Mouse (Mus musculus) common myeloid progenitor, adult 5-6 weeks (primary cell): ENCODE data around the gene Hs6st2. TPM values are rescaled to one million over a fixed set of nuclear protein-coding genes. Genes with fewer than 3 reads are reported as not detected.

Experiments
- ATAC-seq: replicated peaks from 2 replicates; pipeline ENCODE4 v1.8.0; 2016; ENCODE audit warnings: low read depth, mild to moderate bottlenecking, moderate TSS enrichment, inconsistent platforms; ENCODE audit not compliant: poor library complexity, severe bottlenecking
- total RNA-seq: library from RNA; stranded (forward); fragments of 200-1000, 187-1606 nt; gene quantifications from 2 replicates; pipeline ENCODE4 v1.2.3, GENCODE M21; 2017

Hs6st2 gene
- 0.82 and 1.6 TPM in 2 replicates for total RNA-seq

DNA sequence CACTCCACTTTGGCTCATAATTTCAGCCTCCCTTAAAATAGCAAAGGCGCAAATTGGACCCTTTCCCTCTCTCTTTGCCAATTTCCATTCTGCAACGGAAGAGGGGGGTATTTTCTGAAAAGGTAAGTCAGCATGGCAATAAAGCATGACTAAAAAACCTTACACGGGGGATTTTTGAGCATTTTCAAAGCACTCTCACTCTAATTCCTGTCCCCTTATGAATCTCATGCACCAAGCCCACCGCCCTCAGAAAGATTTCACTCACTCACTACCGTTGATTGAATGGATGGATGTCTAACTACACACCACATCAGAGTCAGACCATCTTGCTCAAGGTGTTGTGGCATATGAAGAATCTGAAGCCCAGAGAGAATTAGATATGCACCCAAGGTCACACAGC is at the start of gene Hs6st2:
TSS of gene Hs6st2 (minus strand) at position 101 of the 400 bp plus-strand sequence.
- no peak for ATAC-seq

- ATAC-seq: peak; percentile 78
These were observed 32.6 kb upstream of the Hs6st2 start for GRCm38 (mm10) chrX:51714086-51714745.

DNA sequence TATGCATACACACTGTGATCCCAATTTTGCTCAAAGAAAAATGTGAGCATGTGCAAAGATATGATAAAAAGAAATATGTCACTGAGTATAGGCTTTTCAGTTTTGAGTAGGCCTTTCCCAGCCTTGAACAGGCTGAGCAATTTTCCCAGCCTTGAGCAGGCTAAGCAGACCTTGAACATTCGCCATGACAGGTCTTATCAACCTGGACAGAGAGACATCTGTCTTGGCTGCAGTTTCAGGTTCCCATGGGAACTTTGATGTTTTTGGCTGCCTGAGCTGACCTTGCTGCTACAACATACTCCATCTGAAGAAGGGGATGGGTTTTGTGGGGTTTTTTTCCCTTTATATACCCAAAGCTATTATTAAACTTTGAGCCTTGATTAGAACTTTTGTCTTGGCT is 31.3 kb upstream of the Hs6st2 start:
- ATAC-seq: no peak

DNA sequence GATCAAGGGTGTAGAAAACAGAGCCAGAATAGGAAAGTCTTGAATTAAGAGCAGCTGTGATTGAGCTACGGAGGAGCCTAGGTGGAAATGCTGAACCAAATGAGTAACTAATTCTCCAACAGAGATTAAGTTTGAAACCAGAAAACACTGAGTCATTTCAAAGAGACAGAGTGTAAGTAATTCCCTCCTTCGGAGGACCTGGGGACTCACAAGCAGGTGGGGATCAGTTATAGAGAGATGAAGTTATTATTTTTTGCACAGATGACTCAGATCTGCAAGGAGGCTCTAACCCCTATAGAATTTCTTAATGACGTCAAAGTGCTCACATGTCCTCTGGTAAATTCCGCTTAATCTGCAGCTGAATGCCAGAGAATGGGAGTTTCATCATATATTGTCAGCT is 21.2 kb upstream of the Hs6st2 start:
- no peak for ATAC-seq

- ATAC-seq: no peak
These were observed 17.4 kb upstream of the Hs6st2 start for GRCm38 (mm10) chrX:51699079-51699478.

DNA sequence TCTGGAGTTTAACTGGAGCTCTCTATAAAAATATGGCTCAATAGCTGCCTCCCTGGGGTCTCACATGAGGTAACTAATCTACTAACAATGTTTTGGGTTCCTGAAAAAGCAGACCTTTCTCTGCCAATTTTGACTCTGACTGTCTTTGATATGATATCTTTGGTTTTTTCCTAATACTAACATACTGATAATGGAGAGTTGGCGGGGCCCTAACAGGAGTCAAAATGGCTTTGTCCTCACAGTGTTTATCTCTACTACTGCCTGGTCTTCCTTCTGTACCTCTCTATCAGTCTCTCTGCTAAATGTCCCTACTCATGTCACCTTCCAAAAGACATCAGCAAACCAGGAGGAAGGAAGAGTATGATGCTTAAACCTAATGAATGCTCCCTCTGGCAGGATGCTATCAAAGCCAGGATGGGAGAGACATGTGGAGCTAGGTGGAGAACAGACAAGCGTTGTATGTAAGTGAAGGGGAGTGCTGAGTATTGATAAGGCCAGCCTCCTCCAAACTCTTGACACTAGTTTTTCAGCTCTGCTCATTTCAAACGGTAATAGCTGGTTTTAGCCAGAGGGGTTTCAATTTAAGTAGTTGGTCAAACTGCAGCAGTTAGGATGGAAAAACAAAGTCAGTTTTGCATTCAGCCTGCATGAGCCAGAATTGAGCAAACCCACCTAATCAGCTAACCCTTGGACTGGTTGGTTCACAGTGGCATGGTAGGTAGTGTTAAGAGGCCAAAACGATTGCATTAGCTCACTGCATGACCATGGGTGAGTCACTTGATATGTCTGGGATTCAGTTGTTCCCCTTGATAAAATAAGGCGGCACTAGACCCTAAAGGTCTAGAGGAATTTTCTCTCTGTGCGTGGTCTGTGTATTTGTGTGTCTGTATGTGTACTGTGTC is 4.6 kb upstream of the Hs6st2 start:
- ATAC-seq: no peak

DNA sequence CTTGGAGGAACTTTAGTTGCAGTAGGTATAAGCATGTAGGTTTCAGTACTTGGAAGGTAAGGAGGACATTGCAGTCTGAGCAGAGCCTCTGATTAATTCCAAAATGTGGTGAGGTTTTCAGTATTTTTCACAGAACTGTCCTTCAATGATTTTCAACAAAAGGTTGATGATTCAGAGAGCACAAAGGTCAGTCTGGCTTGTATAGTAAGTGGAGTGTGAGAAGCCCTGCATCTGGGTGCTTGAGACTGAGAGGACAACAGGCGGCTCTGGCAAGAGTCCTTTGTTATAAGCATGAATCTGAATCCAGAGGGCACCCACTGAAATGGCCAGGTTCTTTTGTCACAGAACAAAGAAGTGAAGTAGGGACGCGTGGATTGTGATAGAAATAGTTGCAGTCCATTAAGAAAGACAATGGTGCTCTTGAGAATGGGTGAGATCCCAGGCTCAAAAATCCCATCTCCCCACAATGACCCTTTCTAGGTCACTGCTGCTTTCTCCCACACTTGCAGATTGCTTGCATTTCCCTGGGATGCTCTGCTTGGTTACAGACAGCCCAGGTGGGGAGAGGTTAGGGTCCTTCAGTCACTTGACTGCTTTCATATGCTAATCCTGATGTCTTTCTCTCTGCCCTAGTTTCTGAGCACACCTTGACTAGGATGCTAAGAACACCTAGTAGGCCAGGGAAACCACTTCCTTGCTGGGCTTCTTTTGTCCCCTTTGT is 2.8 kb upstream of the Hs6st2 start:
- no peak for ATAC-seq

DNA sequence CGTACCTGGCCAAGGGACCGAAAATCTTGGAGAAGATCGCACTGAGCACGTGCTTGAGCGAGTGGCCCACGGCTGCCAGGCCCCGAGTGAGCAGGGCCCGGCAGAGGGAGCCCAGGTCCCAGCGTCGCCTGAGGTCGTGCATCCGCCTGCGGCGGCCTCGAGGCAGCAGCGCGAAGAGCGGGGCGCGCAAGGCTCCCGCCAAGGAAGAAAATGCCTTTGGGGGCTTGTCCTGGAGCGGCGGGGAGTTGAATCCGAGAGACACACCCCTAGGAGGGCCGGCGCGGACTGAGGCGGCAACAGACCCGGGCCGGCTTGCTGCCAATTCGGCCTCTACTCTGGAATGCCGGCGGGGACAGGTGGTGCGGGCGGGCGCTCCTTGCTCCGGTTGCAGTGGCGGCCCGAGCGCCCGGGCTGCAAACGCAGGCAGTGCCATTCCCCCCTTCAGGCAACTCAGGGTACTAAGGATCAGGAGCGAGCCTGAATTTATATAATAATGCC is 437 bp downstream of the Hs6st2 start:
- ATAC-seq: peak; percentile 24; the same call in 1 of the 2 replicates

GRCm38 (mm10) chrX:51680428-51681169 is 1.1 kb downstream of the Hs6st2 start:
- peak; percentile 31; the same call in 1 of the 2 replicates for ATAC-seq

DNA sequence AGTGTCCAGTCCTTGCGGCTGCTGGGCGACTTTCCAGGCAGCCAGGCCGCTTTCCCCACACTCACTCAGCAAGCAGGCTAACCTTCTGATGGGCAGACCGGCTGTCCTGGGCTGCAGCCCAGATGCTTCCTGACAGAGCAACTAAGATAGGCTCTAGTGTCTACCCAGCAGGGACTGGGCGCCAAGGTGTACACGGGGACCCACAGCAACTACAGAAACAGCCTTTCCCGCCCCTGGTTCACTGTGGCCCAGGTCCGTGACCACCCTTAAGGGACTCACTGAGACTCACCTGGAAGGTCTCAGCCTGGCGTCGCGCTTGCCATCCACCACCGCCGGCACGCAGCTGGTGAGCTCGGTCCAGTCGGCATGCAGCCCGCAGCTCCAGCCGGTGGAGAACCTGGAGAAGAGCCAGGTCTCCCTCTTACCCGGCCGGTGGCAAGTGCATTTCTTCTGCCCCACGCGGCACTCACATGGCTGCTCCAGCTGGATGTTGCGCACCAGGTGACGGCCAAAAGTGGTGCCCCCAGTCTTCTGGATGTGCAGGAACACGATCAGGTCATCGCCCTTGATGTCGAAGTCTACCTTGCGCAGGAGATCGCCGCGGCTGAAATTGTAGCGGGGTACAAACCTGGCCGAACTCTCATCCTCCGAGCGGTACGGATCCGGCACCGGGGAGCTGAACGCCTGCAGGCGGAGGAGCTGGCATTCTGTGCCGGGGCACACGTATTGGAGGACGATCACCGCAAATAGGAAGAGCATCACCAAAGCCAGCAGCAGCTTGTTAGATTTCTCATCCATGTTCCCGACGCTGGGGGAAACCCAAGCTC is 1.8 kb downstream of the Hs6st2 start:
- ATAC-seq: peak; percentile 33

DNA sequence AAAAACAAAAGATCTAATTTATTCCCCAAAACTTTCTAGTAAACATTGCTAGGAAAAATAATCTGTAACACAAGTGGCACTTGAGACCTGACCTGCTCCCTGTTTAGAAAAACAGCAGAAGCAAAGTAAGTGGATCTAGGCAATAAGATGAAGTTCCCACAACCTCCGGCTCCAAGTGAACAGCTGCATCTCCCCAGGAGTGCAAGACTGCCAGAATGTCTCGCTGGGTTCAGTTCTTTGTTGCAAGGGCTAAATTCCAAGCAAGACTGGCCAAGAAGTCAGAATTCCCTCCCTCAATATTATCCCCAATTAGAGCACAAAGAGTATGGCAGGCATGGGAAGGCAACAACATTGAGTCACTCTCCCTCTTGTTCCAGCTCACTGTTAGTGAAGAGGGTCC is 23.4 kb downstream of the Hs6st2 start:
- ATAC-seq: no peak

- ATAC-seq: peak; percentile 50; the same call in 1 of the 2 replicates
These were observed 38.9 kb downstream of the Hs6st2 start for GRCm38 (mm10) chrX:51642661-51643257.

GRCm38 (mm10) chrX:51635756-51636155 is 45.9 kb downstream of the Hs6st2 start:
- ATAC-seq: no peak

GRCm38 (mm10) chrX:51631376-51631775 is 50.3 kb downstream of the Hs6st2 start:
- no peak for ATAC-seq

- ATAC-seq: no peak
These were observed 67.2 kb downstream of the Hs6st2 start for GRCm38 (mm10) chrX:51614384-51615004.

DNA sequence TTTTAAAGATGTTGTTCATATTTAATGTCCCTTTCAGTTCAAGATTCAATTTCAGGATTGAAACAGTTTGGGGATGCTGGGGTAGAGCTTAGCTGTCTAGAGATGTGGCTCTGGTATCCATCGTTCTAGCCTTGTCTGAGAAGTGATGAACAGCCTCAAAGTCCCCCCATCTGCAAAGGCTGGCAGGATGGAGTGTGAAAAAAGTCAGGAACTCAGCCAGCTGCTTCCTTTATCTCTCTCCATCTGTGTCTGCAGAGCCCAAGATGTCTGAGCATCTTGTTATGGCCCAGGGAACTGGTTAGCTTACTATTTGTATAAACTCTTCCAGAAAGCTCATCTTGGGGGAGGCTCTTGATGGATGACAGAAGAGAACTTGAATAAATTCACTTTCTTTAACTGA is 70.9 kb downstream of the Hs6st2 start:
- no peak for ATAC-seq

DNA sequence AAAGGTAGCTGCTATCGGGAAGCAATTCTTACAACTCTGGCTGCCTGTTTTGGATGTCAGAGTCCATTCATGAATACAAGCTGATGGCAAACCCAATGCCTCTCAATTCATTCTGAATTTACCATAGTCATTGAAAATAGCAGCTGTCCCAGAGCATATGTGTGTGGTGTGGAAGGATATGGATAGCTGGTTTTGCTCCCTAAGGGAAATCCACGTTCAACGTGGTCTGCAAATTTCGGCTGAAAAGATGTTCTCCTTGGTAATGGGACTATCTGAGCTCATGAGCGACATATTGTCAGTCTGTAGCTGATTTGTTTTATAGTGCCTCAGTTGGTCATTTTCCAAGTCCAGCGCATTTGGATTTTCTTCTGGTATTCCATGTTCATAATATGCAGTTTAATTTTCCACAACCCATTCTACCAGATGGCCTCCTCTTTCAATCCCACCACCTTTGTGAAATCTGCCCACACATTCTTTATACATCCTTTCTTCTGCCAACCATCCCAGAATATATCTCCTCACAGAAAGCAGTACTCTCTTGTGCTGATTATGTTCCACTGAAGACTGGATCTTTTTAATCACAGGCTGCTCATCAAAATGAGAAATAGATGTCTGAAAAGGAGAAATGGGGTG is 75.3 kb downstream of the Hs6st2 start:
- ATAC-seq: no peak

DNA sequence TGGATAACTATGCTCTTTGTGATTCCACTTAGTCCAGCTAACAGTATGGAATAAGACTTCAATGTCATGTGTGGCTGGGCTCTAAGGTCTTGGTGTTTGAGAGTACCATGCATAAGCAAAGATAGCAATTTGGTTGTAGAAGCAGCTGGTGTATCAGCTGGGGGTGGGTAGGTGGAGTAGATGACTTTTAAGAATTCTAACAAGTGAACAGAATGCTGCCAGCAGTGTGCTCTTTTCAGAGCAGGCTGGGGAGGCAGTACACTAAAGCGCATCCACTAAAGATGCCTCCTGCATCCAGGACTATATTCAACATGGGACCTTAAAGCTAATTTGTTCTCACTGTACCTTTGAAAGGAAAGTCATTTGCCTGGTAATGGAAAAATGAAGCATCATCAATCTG is 88.9 kb downstream of the Hs6st2 start:
- ATAC-seq: no peak
